Mouse (Mus musculus) layer of hippocampus, adult 2 months (tissue): Measurements from ENCODE around the gene Akap6. TPM values are rescaled to one million over a fixed set of nuclear protein-coding genes. Genes with fewer than 3 reads are reported as not detected.

Source experiments
- DNase-seq, 2 experiments: peaks; one replicate each; pipeline ENCODE4 v3.0.0; 2022; ENCODE audit warnings: low spot score in 2 of 2
- H3K27ac ChIP-seq: fragments of 200-600 bp; 2 replicates; pipeline ENCODE4 v1.8.1; 2022
- H3K4me3 ChIP-seq: fragments of 200-600 bp; 2 replicates; pipeline ENCODE4 v1.8.1; 2022; ENCODE audit warnings: mild to moderate bottlenecking
- CTCF ChIP-seq: fragments of 200-600 bp; conservative IDR thresholded peaks from 2 replicates; pipeline ENCODE4 v1.8.1; 2022; ENCODE audit warnings: antibody characterized with exemption, mild to moderate bottlenecking, moderate library complexity
- total RNA-seq, 2 experiments: library from RNA; stranded (reverse); gene quantifications; 2 replicates each; pipeline ENCODE4 v1.2.3; 2021

Gene Akap6
- total RNA-seq, 2 experiments from 2014 or later = 130 to 135 TPM

DNA sequence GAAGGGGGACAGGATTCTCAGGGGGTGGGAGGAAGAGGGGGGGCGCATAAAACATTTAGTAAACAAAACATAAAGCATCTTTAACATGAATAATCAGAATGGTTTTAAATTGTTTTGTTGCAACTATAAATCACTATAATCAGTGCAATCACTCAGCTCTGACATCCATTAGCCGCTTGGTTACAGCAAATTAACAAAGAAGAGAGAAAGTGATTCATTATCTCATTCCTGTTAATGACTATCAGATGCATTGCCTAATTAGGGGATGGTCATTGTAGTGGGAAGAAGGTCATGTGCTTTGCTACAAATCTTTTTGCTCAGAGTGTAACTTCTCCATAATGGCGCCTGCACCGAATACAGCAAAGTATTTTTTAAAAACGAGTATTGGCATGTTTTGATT, 239.6 kb downstream of the Akap6 start:
- no peak for DNase-seq
- Histone ChIP-seq H3K27ac (0 out of 2 replicates have a peak overlapping the region, but pooled peaks have one; percentile 54), H3K4me3 (no peak overlapping the region)
- no peak for TF ChIP-seq CTCF

DNA sequence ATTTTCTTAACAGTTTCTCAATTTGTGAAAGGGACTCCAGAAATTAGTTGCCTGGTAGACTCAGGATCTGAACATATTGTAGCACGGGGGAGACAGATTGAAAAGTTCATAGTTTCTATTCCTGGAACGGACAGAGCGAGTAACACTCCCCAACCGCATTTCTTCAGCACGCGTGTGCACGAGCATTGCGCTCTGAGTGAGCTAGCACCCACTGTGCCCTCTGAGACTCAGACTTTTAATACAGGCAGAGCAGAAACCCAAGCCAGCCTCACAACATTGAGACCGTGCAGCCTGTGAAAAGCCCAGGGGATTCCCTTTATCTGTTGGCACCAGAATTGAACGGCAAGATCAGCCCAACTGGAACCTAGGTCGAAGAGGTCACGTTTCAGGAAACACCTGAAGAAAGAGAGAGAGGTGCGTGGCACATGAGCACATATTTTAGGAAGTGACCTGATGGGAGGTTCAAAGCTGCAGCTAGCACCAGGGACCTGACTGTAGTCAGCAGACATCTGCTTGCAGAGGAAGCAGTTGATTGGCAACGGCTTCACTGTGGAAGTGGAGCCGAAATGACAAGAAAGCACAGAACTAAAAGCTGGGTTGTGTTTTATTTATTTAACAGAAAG, 240.3 kb downstream of the Akap6 start:
- H3K27ac ChIP-seq = peak overlapping the region; percentile 54
- peak overlapping the region; percentile 11; the same call in 1 of the 2 replicates for H3K4me3 ChIP-seq
- no peak for TF ChIP-seq CTCF
- DNase-seq = peak in 1 of 2 experiments; percentile 33

- DNase-seq = no peak
- no peak overlapping the region for H3K4me3 ChIP-seq
- TF ChIP-seq CTCF = no peak
- H3K27ac ChIP-seq = no peak overlapping the region
Observed at GRCm38 (mm10) chr12:52941941-52942340, 242.8 kb downstream of the Akap6 start.

- no peak for DNase-seq
- no peak overlapping the region for H3K4me3 ChIP-seq
- no peak for TF ChIP-seq CTCF
- H3K27ac ChIP-seq = no peak overlapping the region
Observed at GRCm38 (mm10) chr12:52944274-52944673, 245.1 kb downstream of the Akap6 start.

GRCm38 (mm10) chr12:52944949-52945348, 245.8 kb downstream of the Akap6 start:
- no peak for DNase-seq
- TF ChIP-seq CTCF = no peak
- H3K27ac ChIP-seq = no peak overlapping the region

GRCm38 (mm10) chr12:52950660-52951059, 251.5 kb downstream of the Akap6 start:
- no peak overlapping the region for H3K27ac ChIP-seq
- no peak for TF ChIP-seq CTCF

More at GRCm38 (mm10) chr12:52944949-52945348, 245.8 kb downstream of the Akap6 start:
- no peak overlapping the region for H3K4me3 ChIP-seq

GRCm38 (mm10) chr12:52957587-52957986, 258.4 kb downstream of the Akap6 start:
- no peak for TF ChIP-seq CTCF
- no peak overlapping the region for H3K4me3 ChIP-seq

More at GRCm38 (mm10) chr12:52950660-52951059, 251.5 kb downstream of the Akap6 start:
- H3K4me3 ChIP-seq = no peak overlapping the region
- DNase-seq = no peak

DNA sequence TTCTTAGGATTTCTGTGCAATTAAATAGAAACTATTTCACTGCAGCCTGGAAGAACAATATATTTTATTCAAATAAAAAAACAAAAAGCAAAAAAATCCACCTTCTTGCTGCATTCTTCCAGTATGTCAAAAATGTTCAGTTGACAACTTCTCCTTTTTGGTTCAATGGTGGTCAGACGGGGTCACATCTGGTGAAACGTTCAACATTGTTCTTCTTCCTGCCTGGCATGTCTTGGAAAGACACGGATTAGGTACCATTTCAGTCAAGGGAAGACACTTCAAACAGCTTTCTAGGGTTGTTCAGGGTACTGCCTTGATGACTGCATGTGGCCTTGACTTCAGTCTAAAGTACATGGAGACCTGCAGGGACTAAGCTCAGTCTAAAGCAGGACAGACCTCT, 258.8 kb downstream of the Akap6 start:
- no peak for DNase-seq
- no peak for TF ChIP-seq CTCF
- H3K27ac ChIP-seq = no peak overlapping the region

More at GRCm38 (mm10) chr12:52957587-52957986, 258.4 kb downstream of the Akap6 start:
- H3K27ac ChIP-seq = no peak overlapping the region
- DNase-seq = no peak

GRCm38 (mm10) chr12:52991745-52992144, 292.6 kb downstream of the Akap6 start:
- Histone ChIP-seq H3K27ac (no peak overlapping the region), H3K4me3 (no peak overlapping the region)
- no peak for DNase-seq
- TF ChIP-seq CTCF = no peak

More for the DNA sequence above, 258.8 kb downstream of the Akap6 start:
- no peak overlapping the region for H3K4me3 ChIP-seq

DNA sequence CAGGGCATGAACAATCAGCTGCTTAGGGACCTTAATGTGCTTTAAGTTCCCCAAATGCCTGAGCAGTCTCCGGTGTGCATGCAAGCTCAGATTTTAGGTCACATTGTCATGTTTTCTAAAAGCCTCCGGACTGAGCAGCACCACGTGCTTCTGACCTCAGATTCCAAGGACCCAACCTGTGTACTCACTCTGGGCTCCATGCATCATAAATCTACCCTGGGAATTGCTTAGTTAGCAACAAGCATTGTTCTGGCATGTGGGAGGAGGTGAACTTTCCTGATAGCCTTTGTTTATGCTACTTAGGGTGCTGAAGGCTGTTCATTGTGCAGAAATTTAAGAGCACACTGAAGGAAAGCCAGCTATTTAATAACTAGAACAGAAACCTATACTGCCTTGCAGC, 313.2 kb downstream of the Akap6 start:
- no peak for TF ChIP-seq CTCF
- no peak overlapping the region for H3K27ac ChIP-seq
- no peak overlapping the region for H3K4me3 ChIP-seq
- no peak for DNase-seq

DNA sequence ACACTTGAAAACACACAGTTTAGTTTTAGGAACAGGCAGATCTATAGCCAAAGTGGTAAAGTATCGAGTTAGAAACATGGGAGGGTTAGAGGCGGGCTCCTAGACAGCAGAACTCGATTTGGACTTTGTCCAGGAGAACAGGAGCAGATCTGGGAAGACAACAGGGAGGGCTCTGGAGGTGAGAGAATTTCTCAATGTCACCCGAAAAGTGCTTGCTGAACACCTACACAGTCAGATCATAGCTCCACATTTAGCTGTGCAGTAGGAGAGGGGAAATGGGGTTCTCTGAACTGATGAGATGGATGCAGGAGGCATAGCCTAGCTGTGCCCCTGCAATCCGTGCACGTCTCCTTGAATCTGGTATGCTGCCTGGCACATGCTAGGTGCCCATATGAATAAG, 315.4 kb downstream of the Akap6 start:
- Histone ChIP-seq H3K4me3 (no peak overlapping the region), H3K27ac (no peak overlapping the region)
- TF ChIP-seq CTCF = no peak
- no peak for DNase-seq

GRCm38 (mm10) chr12:53024575-53025246, 325.5 kb downstream of the Akap6 start:
- no peak for TF ChIP-seq CTCF
- H3K4me3 ChIP-seq = no peak overlapping the region
- DNase-seq = no peak
- no peak overlapping the region for H3K27ac ChIP-seq

- no peak overlapping the region for H3K27ac ChIP-seq
- no peak for TF ChIP-seq CTCF
- no peak for DNase-seq
- no peak overlapping the region for H3K4me3 ChIP-seq
Observed at GRCm38 (mm10) chr12:53027308-53027707, 328.1 kb downstream of the Akap6 start.

DNA sequence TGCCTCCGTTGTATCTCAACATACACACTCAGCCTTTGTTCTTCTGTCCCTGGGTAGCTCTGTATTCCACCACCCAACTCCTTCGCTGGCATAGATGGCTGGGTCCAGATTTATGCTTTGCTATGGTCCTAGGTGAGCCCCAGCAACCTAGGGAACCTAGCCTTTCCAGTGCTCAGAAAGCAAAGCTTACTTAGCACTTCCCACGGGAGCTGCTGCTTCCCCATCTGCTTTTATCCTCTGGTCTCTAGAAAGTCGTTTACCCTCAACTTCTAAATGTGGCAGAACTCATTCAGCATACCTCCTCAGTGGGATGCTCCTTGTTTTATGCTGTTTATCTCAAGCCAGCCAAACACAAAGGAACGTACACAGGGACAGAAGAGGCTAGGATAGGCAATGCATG, 329.7 kb downstream of the Akap6 start:
- peak in 1 of 2 experiments; percentile 33 for DNase-seq
- TF ChIP-seq CTCF = no peak
- no peak overlapping the region for H3K4me3 ChIP-seq
- H3K27ac ChIP-seq = peak overlapping the region; percentile 72
